Mouse (Mus musculus) stomach, embryonic 16.5 days (tissue): ENCODE measurements around the gene Dennd5b. TPM values are rescaled to one million over a fixed set of nuclear protein-coding genes. Genes with fewer than 3 reads are reported as not detected.

Experiments used
- ATAC-seq: fragments of 200-750 bp; cut with Nextera tagmentation; 2 replicates; pipeline ENCODE4 v1.8.0; 2017; ENCODE audit warnings: moderate number of reproducible peaks, moderate TSS enrichment; ENCODE audit not compliant: insufficient read depth, low FRiP score
- H3K27ac ChIP-seq: fragments of 300-500 bp; sonication (generic); 2 replicates; pipeline ENCODE4 v1.5.1; 2014; ENCODE audit warnings: low read length
- H3K27me3 ChIP-seq: fragments of 300-500 bp; sonication (generic); 2 replicates; pipeline ENCODE4 v1.6.1; 2014; ENCODE audit warnings: low read length, control low read depth, mixed read lengths; ENCODE audit not compliant: control insufficient read depth, insufficient read depth
- H3K36me3 ChIP-seq: fragments of 300-500 bp; sonication (generic); 2 replicates; pipeline ENCODE4 v1.6.1; 2014; ENCODE audit warnings: low read length; ENCODE audit not compliant: control insufficient read depth, insufficient read depth
- H3K4me1 ChIP-seq: fragments of 300-500 bp; sonication (generic); 2 replicates; pipeline ENCODE4 v1.6.1; 2014; ENCODE audit warnings: low read length, control low read depth, mixed read lengths; ENCODE audit not compliant: control insufficient read depth, insufficient read depth
- H3K4me2 ChIP-seq: fragments of 300-500 bp; sonication (generic); 2 replicates; pipeline ENCODE4 v1.6.1; 2014; ENCODE audit warnings: low read depth, low read length, mixed read lengths
- H3K4me3 ChIP-seq: fragments of 300-500 bp; sonication (generic); replicated peaks from 2 replicates; pipeline ENCODE4 v1.5.1; 2014; ENCODE audit warnings: mild to moderate bottlenecking, low read length
- H3K9ac ChIP-seq: fragments of 300-500 bp; sonication (generic); 2 replicates; pipeline ENCODE4 v1.6.1; 2014; ENCODE audit warnings: low read length
- H3K9me3 ChIP-seq: fragments of 300-500 bp; sonication (generic); replicated peaks from 2 replicates; pipeline ENCODE4 v1.6.1; 2016; ENCODE audit warnings: low read length, control low read depth; ENCODE audit not compliant: control insufficient read depth
- WGBS: fragments of 180-500 bp; shearing (Covaris S2); extraction: QIAGEN DNeasy Blood & Tissue Kit; methylation state at CpG from one replicate; pipeline ENCODE4 v1.1.7; 2014; 5-methylcytosine and 5-hydroxymethylcytosine counted together
- polyA plus RNA-seq: library from polyadenylated mRNA; unstranded; fragments of >200 nt; fragmentation: Nextera tagmentation; extraction: Ambion mirVana; gene quantifications from 2 replicates; pipeline ENCODE4 v1.2.1, GENCODE M21; 2015

The Dennd5b gene
- polyA plus RNA-seq, 1 experiment from 2014 or later, result 4.5 TPM

DNA sequence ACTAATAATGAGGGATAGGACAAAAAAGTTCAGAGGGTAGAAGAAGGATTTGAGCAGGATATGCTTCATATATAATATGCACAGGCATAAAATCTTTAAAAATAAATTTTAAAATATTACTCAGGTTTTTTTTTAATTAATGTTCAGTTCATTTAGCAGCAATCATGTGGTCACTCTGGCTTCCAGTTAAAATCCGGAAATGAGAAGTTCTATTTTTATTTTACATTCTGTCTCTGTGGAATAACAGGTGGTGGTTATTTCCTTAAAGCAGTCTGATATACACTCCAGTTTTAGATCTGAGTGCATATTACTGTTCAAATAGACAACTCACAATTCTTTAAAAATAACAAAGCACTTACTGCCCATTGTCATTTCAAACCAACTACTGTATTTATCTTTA, 6.9 kb downstream of the Dennd5b start:
- ATAC-seq, result no peak
- no peaks in the 10 kb centered on the region for H3K36me3 ChIP-seq
- no peak overlapping the region for H3K4me3 ChIP-seq
- 66% methylated on average over 1 of the region's 1 CpGs for WGBS
- H3K4me2 ChIP-seq, result no peak overlapping the region
- H3K9ac ChIP-seq, result no peak overlapping the region
- no peak overlapping the region for H3K27ac ChIP-seq
- no peaks in the 10 kb centered on the region for H3K27me3 ChIP-seq
- H3K4me1 ChIP-seq, result peaks cover 3% of the 10 kb centered on the region; the same call in 1 of the 2 replicates
- H3K9me3 ChIP-seq, result no peaks in the 10 kb centered on the region

DNA sequence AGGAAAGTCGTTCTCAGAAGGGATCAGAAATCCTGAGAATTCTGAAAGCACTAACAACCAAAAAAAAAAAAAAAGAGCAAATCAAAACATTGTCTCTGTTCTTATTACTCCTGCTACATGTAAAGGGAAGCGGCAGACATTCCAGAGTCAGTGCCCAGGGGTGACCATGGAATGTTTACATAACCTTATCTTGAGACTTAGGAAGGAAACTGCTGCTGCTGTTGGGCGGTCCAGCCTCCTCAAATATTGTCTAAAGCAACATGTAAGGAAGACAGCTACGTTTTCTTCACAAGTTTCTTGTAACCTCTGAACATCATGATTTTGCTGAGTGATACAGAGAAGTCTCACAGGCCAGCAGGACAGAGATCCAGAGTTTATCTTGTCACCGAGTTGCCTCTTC, 8.0 kb downstream of the Dennd5b start:
- H3K9ac ChIP-seq, result no peak overlapping the region
- H3K4me1 ChIP-seq, result peaks cover 3% of the 10 kb centered on the region; the same call in 1 of the 2 replicates
- no peaks in the 10 kb centered on the region for H3K9me3 ChIP-seq
- no peak for ATAC-seq
- H3K27ac ChIP-seq, result no peak overlapping the region
- 15% methylated on average over 5 of the region's 5 CpGs for WGBS
- H3K4me3 ChIP-seq, result no peak overlapping the region
- H3K27me3 ChIP-seq, result no peaks in the 10 kb centered on the region
- H3K4me2 ChIP-seq, result no peak overlapping the region
- H3K36me3 ChIP-seq, result no peaks in the 10 kb centered on the region

GRCm38 (mm10) chr6:149092406-149092805, 9.1 kb downstream of the Dennd5b start:
- no peak overlapping the region for H3K4me2 ChIP-seq
- WGBS, result 96% methylated on average over 6 of the region's 6 CpGs

GRCm38 (mm10) chr6:149077136-149077808, 24.2 kb downstream of the Dennd5b start:
- Histone ChIP-seq H3K27ac (no peak overlapping the region), H3K27me3 (no peaks in the 10 kb centered on the region), H3K9me3 (no peaks in the 10 kb centered on the region), H3K4me3 (no peak overlapping the region), H3K4me2 (no peak overlapping the region), H3K36me3 (no peaks in the 10 kb centered on the region), H3K9ac (no peak overlapping the region), H3K4me1 (no peaks in the 10 kb centered on the region)
- no peak for ATAC-seq
- WGBS, result 78% methylated on average over 1 of the region's 1 CpGs

More at GRCm38 (mm10) chr6:149092406-149092805, 9.1 kb downstream of the Dennd5b start:
- Histone ChIP-seq H3K36me3 (no peaks in the 10 kb centered on the region), H3K9ac (no peak overlapping the region), H3K27me3 (no peaks in the 10 kb centered on the region), H3K4me3 (no peak overlapping the region), H3K4me1 (peaks cover 3% of the 10 kb centered on the region; the same call in 1 of the 2 replicates), H3K9me3 (no peaks in the 10 kb centered on the region), H3K27ac (no peak overlapping the region)
- no peak for ATAC-seq

DNA sequence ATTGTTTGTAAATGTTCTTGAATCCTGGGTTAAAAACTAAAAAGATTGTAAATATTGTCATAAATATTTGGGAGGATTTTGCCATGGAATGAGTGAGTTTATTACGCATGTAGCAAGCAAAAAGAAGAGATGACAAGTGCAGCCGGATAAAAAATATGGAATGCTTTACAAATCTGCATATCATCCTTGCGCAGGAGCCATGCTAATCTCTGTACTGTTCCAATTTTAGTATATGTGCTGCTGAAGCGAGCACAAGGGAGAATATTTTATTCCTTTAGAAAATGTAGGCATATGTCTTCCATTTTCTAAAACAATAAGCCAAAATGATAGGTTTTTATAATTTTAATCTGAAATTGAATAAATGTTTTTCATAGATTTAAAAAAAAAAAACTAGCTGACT, 27.6 kb downstream of the Dennd5b start:
- ATAC-seq, result no peak
- 94% methylated on average over 4 of the region's 4 CpGs for WGBS
- no peak overlapping the region for H3K27ac ChIP-seq
- H3K4me1 ChIP-seq, result no peaks in the 10 kb centered on the region
- H3K4me2 ChIP-seq, result no peak overlapping the region
- no peaks in the 10 kb centered on the region for H3K36me3 ChIP-seq
- no peaks in the 10 kb centered on the region for H3K27me3 ChIP-seq
- no peak overlapping the region for H3K9ac ChIP-seq
- no peak overlapping the region for H3K4me3 ChIP-seq
- H3K9me3 ChIP-seq, result no peaks in the 10 kb centered on the region

DNA sequence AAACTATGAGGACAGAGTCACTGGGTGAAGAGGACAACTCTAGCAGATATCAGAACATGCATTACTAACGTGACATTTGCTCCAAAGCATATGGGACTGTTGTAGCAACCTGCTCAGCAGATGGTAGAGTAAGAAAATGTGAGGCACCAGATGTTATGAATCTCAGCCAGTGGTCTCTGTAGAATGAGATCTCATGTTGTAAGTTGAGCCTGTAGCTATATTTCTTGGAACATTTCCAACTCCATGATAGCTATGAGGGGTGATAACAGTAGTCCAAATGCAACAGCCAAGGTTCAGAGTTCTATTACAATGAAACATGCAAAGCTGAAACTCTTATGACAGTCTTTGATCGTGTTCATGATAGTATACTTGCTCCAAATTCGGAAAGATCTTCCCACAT, 28.6 kb downstream of the Dennd5b start:
- H3K9ac ChIP-seq, result no peak overlapping the region
- 71% methylated on average over 3 of the region's 3 CpGs for WGBS

DNA sequence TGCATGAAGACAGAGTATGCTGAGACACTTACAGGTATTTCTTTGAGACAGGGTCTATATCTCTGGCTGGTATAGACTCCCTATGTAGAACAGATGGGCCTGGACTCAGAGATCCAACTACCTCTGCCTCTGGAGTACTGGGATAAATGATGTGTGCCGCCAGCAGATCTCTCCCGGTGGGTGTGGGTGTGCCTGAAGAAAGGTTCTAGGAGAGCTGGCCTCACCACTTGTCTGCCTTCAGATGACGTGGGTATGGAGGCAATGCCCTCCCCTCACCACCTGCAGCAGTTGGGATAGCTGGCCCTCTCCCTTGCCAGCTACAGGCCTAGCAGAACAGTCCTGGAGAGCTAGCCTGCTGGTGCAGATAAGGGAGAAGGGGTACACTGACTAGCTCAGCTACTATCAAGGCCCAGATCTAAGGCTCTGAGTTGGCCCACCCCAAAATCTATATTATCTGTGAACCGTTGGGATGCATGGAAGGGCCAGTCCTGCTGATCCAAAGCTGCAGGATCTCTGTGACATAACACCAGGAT, 30.8 kb downstream of the Dennd5b start:
- no peak overlapping the region for H3K27ac ChIP-seq
- no peaks in the 10 kb centered on the region for H3K27me3 ChIP-seq
- H3K9ac ChIP-seq, result no peak overlapping the region
- H3K36me3 ChIP-seq, result no peaks in the 10 kb centered on the region
- no peak overlapping the region for H3K4me2 ChIP-seq
- H3K4me1 ChIP-seq, result no peaks in the 10 kb centered on the region
- ATAC-seq, result no peak
- H3K4me3 ChIP-seq, result no peak overlapping the region
- no peaks in the 10 kb centered on the region for H3K9me3 ChIP-seq
- 85% methylated on average over 4 of the region's 4 CpGs for WGBS

More for the DNA sequence above, 28.6 kb downstream of the Dennd5b start:
- no peak for ATAC-seq
- Histone ChIP-seq H3K4me3 (no peak overlapping the region), H3K27me3 (no peaks in the 10 kb centered on the region), H3K4me1 (no peaks in the 10 kb centered on the region), H3K9me3 (no peaks in the 10 kb centered on the region), H3K36me3 (no peaks in the 10 kb centered on the region), H3K27ac (no peak overlapping the region), H3K4me2 (no peak overlapping the region)

DNA sequence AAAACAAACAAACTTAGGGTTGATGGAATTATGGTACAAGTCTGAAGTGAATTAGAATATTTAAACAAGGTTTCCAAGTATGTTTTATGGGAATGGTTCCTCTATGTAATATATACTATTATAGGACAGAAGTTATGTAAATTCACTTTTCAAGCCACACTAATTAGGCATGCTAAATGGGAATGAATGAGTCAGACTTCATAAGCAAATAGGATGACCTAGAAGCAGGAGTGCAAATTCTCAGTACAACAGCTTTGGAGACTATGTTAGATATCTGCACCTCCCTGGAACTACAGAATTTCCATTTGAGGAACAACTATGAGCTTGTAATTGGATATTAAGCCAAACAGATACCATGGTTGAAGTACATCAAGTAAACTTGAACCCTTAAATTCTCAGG, 38.1 kb downstream of the Dennd5b start:
- no peak overlapping the region for H3K27ac ChIP-seq
- no peak overlapping the region for H3K4me2 ChIP-seq
- H3K36me3 ChIP-seq, result no peaks in the 10 kb centered on the region
- H3K4me1 ChIP-seq, result no peaks in the 10 kb centered on the region
- H3K9ac ChIP-seq, result no peak overlapping the region
- no peaks in the 10 kb centered on the region for H3K27me3 ChIP-seq
- no peak overlapping the region for H3K4me3 ChIP-seq
- no peak for ATAC-seq
- no peaks in the 10 kb centered on the region for H3K9me3 ChIP-seq

DNA sequence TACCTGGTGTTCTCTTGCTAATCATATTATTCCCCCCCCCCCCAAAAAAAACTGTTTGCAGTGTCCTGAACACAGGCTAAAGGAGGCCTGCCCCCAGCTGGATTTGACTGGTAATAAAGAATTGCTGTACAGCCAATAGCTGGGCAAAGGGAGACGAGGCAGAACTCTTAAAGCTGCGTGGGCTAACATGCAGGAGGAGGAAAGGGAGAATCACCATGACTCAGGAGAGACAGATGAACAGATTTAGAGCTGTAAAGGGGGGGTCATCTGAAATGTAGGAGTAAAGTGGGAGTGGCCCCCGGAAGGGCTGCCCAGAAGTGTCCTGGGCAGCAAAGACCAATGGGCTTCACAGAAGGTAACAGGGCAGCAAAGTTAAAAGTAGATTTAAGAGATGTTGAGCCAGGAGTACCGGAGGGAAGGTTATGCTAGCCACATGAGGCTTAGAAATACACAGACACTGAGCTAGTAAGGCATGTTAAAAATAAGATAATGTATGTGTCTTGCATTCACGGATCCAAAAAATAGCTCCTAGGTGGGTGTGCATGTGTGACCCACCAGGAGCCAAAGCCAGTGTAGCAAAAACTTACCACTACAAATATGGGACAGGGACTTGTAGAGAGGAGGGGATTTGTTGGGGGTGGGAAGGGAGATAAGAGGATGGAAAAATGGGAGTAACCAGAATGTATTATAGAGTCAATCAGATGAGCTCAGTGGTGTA, 40.7 kb downstream of the Dennd5b start:
- Histone ChIP-seq H3K4me2 (no peak overlapping the region), H3K9me3 (no peaks in the 10 kb centered on the region), H3K4me1 (no peaks in the 10 kb centered on the region), H3K27ac (no peak overlapping the region), H3K4me3 (no peak overlapping the region), H3K27me3 (no peaks in the 10 kb centered on the region), H3K36me3 (no peaks in the 10 kb centered on the region), H3K9ac (no peak overlapping the region)
- no peak for ATAC-seq
- WGBS, result 82% methylated on average over 5 of the region's 5 CpGs
